Mouse (Mus musculus): ENCODE data around the gene Fundc1.
"Not testable (repeated sequence)": the region's sequence is repeated elsewhere in the genome, so short reads cannot be mapped to it uniquely, and the experiment has no call there.

The Fundc1 gene

DNA sequence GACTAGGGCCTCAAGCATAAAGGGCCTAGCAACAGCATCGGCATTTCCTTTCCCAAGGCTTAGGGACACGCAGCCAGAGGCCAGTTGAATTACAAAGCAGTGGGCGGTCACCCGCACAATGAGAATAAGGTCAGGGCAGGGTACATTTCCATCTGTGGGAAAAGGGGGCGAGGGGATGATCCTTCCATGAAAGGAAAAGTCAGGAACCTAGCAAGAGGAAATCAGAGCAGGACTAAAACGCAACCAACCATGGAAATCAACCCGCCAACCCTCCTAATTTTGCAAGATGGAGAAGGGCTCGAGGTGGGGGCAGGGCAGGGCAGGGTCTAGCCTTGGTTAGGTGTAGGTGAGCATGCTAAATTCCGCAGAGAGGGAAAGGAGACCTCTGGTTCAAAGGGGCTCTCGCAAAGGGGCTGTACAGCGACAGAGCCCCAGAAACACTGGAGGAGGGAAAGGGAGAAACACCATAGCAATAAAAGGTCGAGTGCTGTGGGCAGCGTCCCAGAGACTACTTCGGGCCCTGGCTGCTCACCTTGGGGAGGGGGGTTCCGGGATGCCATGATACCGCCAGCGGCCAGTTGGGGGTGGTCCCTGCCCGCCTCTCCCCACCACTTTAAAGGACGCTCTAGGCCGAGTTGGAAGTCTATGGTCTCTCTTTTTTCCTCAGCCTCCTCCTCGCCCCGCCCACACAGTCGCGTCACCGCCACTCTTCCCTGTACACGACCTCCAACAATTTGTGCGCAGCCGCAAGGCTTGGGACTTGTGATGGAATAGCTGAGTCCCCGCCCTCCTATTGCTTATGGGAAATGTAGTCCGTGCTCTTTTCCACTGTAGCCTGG lies at the start of gene Fundc1:
Gene Fundc1, minus strand, starts transcription at position 705 of the 839 bp plus-strand sequence.
- CTCF ChIA-PET = no interaction called here

DNA sequence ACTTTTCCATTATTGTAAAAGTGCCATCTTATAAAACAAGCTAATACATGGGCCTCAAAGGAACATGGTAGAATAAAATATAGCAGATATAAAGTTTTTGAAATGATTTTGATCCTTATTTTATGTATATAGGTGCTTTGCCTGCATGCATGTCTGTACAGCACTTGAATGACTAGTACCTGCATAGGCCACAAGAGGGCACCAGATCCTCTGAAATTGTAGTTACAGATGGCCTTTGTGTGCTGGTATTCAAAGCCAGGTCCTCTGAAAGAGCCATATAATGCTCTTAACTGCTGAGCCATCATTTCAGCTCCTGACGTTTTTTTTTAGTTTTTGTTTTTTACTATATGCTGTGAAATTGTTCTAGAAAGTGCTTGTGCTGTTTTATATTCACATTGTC lies 39.1 kb upstream of the Fundc1 start:
- CTCF ChIA-PET = no interaction called here

DNA sequence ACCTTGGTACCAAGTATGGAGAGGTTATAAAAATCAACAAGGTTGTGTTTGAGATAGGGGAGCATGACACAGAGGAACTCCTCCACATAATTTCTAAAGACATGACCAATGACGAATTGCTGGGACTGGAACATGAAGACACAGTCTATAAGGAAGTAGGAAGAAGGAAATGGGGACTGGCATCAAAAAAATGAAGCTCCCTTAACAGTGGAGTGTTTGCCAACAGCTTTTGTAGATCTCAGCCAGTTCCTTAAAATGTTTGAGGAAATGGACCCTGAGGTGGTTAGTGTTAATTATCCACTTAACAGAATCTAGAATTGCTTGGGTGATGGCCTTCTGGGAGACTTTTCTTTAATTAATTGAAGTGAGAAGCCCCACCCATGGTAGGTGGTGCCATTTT lies 36.6 kb upstream of the Fundc1 start:
- CTCF ChIA-PET = no interaction called here

DNA sequence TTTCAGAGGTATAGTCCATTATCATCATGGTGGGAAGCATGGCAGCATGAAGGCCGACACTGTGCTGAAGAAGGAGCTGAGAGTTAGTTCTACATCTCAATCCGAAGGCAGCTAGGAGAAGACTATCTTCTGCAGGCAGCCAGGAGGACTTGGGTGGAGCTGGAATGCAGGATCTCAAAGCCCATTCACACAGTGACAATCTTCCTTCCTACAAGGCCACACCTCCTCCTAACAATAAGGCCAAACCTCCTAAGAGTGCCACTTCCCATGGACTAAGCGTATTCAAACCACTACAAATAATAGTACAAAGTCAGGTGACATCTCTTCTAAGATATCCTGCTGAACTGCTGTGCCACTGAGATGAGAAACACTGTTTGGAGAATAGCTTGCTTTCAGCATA lies 35.5 kb upstream of the Fundc1 start:
- CTCF ChIA-PET = no interaction called here

DNA sequence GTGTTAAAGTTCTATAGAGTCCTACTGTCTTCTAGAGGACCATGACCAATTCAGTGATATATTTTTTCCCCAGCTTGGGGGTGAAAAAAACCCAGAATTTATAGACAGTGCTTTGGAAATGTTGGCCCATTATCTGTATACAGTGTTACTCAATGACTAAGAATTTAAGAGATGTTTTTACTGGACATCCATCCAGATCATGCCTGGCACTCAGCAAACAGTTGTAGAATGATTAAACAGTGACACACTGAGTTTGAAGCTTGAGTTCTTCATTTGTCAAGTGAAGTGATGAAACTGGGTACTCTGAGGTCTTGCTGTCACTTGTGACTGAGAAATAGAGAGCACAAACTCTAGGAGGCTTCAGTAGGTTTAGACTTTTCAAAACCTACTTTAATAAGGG lies 21.2 kb upstream of the Fundc1 start:
- CTCF ChIA-PET = no interaction called here

DNA sequence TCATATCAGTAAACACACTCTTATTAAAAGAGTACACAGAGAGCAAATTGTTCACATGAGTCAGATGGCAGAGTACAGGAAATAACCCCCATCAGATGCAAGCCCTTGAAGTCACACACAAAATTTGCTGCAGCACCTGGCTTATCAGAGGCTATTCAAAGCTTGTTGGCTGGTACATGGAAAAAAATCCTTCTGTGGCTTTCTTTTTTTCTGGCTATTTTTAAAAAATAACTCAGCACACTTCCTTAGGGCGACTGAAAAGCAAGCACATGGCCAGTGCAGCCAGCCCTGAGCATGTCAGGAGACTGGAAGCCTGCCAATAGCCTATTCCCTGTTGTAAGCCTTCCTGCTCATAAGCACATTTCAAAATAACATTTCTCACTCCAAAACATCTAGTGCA lies 18.6 kb upstream of the Fundc1 start:
- CTCF ChIA-PET = no interaction called here

DNA sequence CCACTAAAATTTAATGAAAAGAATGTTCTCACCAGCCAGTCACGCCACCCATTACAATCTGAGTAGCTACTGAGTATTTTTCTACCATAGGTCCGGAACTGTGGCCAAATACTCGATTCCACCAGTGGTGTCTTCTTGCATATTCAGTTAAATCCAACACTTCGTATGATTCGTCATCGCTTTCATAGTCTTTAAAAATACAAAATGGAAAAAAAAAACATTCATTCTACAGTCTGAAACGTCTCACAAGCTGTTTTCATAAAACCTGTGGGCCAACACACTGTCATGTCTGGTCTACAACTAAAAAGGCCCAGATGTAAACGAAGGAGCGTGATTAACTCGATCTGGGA lies 879 bp downstream of the Fundc1 start:
- CTCF ChIA-PET = no interaction called here

DNA sequence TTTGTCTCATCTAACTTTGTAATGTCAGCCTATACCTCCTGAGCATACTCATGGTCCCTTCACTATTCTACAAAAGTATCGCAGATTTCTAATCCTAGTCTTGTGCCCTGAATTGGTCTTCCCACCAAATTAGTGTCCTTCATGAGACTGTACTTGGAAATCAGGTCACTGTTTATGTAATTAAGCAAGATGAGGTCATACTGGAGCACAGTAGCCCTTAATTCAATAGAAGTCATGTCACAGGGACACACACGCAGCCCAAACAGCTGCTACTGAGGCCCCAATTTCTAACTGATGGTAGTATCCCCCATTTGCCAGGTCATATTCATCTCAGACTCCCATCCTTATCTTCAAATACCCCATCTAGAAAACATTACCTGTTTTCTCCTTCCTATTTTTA lies 3.5 kb downstream of the Fundc1 start:
- CTCF ChIA-PET = interaction anchor here (0.5 kb wide), 1 partner anchor 14 kb away, joined by 7 read pairs; no protein-coding TSS in a partner anchor

DNA sequence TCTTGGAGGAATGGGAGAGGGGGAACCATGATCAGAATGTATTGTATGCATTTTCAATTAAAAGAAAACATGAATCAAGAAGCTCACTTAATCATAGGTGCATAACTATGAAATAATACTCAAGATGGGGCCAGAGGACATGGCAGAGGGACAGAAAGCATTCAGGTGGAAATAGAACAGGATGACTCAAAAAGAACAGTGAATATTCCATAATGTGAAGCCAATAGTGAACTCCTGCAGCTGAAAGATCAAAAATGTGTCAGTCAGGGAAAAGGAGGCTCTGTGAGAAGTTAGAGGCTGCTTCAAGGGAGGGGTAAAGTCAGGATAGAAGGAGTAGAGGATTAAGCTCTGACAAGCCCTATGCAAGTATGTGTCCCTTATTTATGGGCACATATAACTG lies 6.4 kb downstream of the Fundc1 start:
- CTCF ChIA-PET = no interaction called here

DNA sequence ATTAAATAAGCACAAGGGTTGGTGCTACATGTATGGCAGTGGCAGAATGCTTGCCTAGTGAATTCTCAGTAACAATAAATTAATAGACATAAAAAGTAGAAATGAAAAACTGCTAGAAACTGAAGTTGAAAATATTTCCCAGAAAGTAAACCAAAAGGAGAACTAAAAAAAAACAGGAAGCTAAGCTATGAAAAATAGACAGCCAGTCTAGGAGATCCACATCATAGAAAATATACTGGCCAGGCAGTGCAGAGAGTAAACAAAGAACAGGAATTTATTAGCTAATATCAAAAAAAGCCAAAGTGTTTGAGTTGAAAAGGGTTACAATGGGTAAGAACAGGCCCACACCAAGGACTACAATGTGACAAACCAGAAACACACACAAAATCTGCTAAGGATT lies 7.4 kb downstream of the Fundc1 start:
- CTCF ChIA-PET = no interaction called here

DNA sequence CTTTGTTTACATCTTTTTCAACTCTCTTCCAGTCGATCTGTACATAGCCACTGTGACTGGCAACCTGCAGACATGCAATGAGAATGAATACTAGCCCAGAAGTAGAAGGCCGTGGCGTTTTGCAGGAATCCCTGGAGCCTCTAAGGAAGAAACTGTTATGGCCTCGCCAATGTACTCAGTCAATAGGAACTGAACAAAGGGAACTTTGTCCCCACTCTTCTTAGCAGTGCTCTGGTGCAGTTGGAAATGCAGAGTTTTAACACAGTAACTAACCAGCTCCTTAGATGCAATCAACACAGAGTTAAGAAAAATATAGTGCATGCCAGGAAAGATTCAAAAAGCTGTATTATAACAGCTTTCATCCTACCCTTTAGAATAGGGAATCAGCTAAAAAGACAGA lies 13.4 kb downstream of the Fundc1 start:
- CTCF ChIA-PET = no interaction called here

DNA sequence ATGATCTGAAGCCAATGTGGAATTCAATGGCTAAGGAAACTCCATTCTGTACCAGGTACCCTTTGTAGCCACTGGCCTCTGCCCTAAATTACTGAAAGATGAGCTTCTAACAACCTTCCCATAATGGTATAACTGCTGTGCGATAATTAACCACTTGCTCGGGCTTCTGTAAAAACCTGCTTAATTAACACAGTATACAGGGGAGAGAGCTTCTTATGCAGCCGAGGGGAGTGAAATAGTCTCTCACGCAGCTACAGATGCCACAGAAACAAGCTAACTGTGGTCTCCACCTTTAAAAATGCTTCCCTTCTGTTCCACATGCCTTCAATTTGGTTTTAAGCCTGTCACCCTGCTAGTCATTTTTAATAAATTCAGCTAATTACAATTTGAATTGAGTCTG lies 17.6 kb downstream of the Fundc1 start:
- CTCF ChIA-PET = interaction anchor here (0.6 to 0.7 kb wide), 2 partner anchors 14 to 41 kb away, joined by 3 to 7 read pairs; no protein-coding TSS in a partner anchor

DNA sequence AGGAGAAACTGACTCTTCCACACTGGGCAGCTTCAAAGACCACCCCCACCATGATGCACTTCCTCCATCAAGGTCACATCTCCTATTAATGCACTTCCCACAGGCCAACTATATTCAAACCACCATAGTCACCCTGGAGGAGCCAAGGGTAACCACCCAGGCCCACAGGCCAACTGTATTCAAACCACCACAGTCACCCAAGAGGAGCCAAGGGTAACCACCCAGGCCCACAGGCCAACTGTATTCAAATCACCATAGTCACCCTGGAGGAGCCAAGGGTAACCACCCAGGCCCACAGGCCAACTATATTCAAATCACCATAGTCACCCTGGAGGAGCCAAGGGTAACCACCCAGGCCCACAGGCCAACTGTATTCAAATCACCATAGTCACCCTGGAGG lies 20.5 kb downstream of the Fundc1 start:
- CTCF ChIA-PET = not testable (repeated sequence)

DNA sequence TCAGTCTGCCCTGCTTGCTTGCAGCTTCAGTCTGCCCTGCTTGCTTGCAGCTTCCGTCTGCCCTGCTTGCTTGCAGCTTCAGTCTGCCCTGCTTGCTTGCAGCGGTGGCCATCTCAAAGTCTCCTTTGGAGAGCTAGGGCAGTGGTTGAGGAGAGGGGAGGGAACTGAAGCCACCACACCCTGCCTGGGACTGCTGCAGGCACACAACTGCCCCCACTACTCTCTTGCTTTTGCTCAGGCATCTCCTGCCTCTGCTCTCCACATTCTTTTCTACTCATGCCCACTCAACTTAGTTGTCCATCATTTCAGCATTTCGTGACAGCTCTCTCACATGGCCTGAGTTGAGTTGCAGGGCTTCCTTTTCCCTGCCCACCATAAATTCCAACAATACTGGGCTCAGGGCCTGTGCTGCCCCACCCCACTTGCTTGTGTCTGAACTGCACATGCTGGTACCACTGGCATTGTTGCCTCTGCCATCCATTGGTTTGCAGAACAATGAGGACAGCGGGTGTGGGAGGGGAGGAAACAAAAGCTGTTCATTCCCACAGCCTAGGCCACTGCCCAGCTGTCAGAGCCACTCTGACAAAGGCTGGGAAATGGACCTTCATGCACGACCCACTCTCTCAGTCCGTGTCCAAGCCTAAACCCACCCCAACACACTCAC lies 24.9 kb downstream of the Fundc1 start:
- CTCF ChIA-PET = no interaction called here

DNA sequence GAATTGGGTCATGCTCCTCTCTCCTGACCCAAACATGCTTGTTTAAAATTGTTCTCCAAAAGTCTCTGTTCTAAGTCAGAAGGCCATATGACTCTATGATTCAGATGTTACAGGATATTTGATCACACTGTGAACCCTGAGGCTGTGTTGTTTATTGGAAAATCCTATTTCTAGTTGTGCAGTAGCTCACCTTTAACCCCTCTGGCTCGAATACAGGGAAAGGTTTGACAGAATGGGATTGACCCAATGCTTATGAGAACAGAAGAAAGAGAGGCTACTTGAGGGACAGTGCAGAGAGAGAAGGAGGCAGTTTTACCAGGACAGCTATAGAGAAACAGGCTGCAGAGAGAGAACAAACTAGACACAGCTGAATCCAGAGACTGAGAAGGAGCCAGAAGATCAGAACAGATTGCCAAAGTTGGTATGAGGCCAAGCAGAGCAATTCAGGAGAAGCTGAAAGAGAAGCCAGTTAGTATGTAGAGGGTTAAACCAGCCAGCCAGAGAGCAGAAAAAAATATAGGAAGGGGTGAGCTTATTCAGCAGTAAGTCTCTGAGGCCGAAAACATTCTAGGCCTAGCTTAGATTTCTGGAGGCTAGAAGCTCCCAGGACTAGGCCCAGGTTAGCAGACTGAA lies 27.1 kb downstream of the Fundc1 start:
- CTCF ChIA-PET = no interaction called here

DNA sequence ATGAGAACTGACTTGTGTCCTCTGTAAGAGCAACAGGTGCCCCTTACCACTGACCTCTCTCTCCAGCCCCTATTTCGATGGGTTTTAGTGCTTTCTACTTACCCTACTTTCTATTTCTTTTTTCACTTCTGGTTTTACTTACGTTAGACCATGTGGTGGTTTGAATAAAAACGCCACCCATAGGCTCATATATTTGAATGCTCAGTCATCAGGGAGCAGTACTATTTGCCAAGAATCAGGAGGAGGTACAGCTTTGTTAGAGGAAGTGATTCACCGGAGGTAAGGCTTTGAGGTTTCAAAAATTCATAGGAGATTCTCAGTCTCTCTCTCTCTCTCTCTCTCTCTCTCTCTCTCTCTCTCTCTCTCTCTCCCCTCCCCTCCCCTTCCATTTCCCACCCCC lies 34.4 kb downstream of the Fundc1 start:
- CTCF ChIA-PET = no interaction called here

DNA sequence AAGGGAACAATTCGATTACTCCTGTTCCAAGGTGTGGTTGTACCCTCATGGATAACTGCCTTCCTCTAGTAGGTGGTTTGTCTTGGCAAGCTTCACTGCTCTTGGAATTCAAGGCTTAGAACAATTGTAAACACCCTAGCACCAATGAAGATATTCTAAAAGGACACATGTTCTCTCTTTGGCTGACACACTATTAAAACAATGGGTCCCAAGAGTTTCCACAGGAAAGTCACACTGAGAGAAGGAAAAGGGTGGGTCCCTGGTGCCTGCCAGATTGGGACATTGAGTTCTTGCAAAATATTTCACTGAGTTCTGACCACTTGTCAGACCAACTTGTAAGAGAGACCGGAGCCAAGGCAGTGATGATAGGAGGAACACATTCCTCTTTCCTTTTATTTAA lies 45.1 kb downstream of the Fundc1 start:
- CTCF ChIA-PET = no interaction called here

DNA sequence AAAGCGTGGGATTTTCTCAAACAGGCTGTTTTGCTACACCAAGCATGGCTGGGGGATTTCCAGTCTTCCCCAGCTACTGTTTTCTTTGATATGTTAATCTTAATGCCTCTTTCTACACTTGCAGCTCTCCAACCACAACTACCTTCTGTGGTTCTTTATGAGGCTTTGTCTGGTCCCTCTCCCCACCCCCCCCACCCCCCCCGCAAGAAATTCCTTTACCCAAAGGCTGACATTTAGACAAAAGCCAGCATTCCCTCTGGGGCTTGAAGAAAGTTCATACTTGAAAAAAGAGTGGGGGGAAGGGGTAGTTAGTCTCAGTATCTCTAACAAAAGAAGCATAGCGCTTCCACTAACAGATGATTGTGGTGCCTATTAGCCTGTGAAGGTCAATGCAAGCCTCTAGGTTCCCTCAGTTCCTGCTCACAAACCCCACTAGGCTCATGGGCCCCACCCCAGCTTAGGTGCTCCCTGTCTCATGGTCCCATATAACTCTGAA lies 50.9 kb downstream of the Fundc1 start:
- CTCF ChIA-PET = interaction anchor here (1.2 kb wide), 1 partner anchor 15 kb away, joined by 4 read pairs; no protein-coding TSS in a partner anchor

DNA sequence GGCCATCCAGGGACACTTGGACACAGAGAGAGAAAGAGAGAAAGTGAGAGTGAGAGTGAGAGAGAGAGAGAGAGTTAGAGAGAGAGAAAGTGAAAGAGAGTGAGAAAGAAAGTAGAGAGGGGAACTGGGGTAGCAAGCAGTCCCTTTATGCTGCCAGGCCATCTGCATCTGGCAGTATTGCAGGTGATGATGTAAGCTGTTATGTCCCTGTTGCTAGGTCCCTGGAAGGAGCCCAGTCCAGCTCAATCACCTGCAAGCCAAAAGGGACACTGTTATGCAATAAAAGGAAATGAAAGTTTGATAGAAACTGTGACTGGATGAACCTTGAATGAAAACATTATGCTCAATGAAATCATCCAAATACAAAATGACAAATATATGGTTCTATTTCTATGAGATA lies 52.0 kb downstream of the Fundc1 start:
- CTCF ChIA-PET = interaction anchor here (1.2 kb wide), 1 partner anchor 17 kb away, joined by 4 read pairs; no protein-coding TSS in a partner anchor

DNA sequence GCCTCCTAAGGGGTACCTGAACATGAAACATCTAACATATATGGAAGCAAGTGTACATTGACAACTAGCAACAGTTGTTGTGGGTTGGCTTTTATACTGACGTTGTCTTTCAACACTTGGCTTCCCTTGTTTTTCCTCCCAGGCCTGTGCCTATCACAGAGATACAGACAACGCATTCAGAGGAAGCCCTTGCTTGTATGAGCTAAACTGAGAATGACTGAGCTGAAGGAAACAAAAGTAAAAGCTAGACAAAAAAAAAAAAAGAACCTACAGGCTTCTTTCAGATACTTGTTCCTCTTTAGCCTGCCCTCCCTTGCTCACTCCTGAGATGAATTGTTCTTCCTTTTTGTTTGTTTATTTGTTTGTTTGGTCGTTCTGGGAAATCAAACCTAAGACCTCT lies 58.1 kb downstream of the Fundc1 start:
- CTCF ChIA-PET = interaction anchor here (0.7 kb wide), 1 partner anchor 40 kb away, joined by 3 read pairs; no protein-coding TSS in a partner anchor

DNA sequence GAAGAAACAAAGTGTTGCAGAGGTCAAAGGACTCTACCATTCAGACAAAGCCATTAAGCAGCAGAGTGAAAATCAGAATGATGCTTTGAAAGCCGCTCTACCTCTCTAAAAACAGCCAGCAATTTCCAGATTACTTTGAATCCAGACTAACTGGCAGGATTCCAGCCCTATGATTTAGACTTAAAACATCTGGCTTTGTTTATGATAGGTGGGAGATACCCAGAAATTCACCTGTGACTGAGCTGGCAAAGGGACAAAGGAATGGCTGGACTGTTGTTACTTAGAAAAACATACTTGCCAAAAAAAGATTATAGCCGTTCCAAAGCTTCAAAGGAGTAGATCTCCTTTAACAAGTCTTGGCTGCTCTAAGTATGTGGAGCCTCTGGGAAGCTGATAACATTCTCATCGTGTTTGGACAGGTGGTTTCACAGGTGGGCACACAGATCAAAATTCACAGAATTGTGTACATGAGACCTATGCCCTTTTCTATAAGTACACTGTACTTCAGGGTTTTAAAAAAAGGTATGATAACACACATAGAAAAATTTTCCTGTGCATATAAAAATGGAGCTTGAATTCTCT lies 60.0 kb downstream of the Fundc1 start:
- CTCF ChIA-PET = no interaction called here
